Mouse (Mus musculus) brown adipose tissue, adult 24 weeks (tissue): Measurements from ENCODE around the gene Acsm2. TPM values are rescaled to one million over a fixed set of nuclear protein-coding genes. Genes with fewer than 3 reads are reported as not detected.
"Not testable (repeated sequence)": the region's sequence is repeated elsewhere in the genome, so short reads cannot be mapped to it uniquely, and the experiment has no call there.

ENCODE experiments used
- H3K27ac ChIP-seq: fragments of 200-500 bp; replicated peaks from 2 replicates; pipeline ENCODE4 v1.5.1; 2012; ENCODE audit warnings: low read depth, mild to moderate bottlenecking, low read length
- H3K4me1 ChIP-seq: fragments of 200-500 bp; 2 replicates; pipeline ENCODE4 v1.6.1; 2012; ENCODE audit warnings: low read length, mixed read lengths; ENCODE audit not compliant: control insufficient read depth, insufficient read depth, insufficient read length
- H3K4me3 ChIP-seq: fragments of 200-500 bp; 2 replicates; pipeline ENCODE4 v1.5.1; 2012; ENCODE audit warnings: low read depth, mild to moderate bottlenecking, low read length, moderate library complexity; ENCODE audit not compliant: insufficient read depth
- polyA plus RNA-seq: library from polyadenylated mRNA; stranded (reverse); fragments of >200 nt; gene quantifications from 2 replicates; pipeline ENCODE4 v1.2.4, GENCODE M21; 2012; ENCODE audit not compliant: missing spikeins, insufficient read depth, insufficient read length

Acsm2 gene
- polyA plus RNA-seq, 1 experiment, result not detected

GRCm38 (mm10) chr7:119534389-119534788, 19.8 kb upstream of the Acsm2 start:
- H3K4me3 ChIP-seq, result no peak overlapping the region
- H3K4me1 ChIP-seq, result no peaks in the 10 kb centered on the region
- H3K27ac ChIP-seq, result no peak overlapping the region

DNA sequence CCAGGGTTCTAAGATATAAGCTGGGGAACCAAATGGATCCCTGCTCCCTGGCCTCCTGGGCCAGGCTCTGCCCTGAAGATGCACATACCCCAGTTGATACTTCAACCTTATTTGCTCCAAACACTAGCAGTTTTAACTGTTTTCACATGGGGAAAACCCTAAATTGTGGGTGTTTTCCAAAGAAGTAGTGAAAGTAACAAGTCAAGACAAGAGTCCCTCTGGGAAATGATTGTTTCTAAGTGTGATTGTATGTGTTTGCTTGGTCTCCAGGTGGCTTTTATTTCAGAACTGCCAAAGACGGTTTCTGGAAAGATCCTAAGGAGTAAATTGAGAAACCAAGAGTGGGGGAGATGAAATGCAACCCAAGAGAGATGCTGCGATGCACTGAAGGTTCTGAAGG, 11.7 kb upstream of the Acsm2 start:
- H3K27ac ChIP-seq, result no peak overlapping the region
- no peak overlapping the region for H3K4me3 ChIP-seq
- H3K4me1 ChIP-seq, result no peaks in the 10 kb centered on the region

DNA sequence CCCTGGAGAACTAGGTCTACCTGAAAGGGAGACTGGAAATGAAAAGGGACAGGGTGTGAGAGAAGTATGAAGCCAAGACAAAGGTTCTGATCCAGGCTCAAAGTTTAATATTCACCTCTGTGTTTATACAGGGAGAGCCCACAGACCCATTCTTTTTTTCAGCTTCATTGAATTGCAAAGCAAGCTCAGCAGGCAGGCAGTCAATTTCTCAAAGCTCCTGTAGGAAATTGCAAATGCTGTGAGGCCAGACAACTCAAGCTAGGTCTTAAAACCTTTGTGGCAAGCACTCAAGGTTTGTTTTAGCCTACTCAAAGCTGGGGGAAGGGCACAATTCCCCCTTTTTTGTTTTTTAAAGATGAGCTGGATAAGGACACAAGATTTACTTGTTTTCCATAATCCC, 8.6 kb upstream of the Acsm2 start:
- Histone ChIP-seq H3K4me3 (no peak overlapping the region), H3K27ac (no peak overlapping the region), H3K4me1 (no peaks in the 10 kb centered on the region)

- Histone ChIP-seq H3K4me3 (no peak overlapping the region), H3K27ac (no peak overlapping the region), H3K4me1 (no peaks in the 10 kb centered on the region)
Measured at GRCm38 (mm10) chr7:119550471-119551222, 3.5 kb upstream of the Acsm2 start.

DNA sequence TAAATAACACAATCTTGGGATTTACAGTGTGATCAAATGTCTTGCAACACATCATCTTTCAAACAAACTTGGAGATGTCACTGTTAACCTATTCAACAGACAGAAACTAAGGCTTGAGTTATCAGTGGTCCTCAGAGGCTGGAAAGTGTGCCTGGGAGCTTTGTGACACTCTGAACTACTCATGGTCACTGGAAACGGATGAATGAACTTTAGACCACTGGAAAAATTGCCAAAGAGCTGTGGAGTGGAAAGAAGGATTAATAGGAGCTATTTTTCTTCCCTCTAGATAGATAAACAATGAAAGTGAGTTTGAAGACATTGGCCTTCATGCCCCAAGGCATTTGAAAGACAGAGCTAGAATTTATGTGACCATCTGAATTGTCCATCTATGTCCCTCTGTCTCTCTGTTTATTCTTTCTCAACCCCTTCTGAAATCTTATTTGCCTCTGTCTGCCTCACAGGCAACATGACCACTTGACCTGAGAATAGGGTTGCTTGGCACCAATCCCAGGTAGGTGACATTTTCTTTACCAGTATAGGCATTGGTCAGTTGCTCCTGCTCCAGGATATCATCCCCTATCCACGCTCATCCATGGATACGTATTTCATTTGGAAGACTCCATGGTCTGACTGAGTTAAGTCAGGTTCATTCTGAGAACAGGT, 5.8 kb downstream of the Acsm2 start:
- Histone ChIP-seq H3K4me3 (no peak overlapping the region), H3K27ac (no peak overlapping the region), H3K4me1 (no peaks in the 10 kb centered on the region)

DNA sequence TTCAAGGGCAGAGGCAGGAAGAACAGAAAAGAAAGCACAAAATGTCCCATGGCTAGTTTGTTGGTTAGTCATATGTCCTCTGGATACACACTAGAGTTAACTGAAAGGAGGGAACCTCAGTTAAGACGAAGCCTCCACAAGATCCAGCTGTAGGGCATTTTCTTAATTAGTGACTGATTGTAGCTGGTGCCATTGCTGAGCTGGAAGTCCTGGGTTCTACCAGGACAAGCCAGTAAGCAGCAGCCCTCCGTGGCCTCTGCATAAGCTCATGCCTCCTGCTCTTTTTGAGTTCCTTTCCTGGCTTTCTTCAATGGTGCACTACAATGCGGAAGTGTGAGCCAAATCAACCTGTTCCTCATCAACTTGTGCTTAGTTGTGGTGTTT, 6.3 kb downstream of the Acsm2 start:
- no peaks in the 10 kb centered on the region for H3K4me1 ChIP-seq
- H3K4me3 ChIP-seq, result no peak overlapping the region
- H3K27ac ChIP-seq, result no peak overlapping the region

GRCm38 (mm10) chr7:119561441-119561840, 7.3 kb downstream of the Acsm2 start:
- no peak overlapping the region for H3K27ac ChIP-seq
- no peaks in the 10 kb centered on the region for H3K4me1 ChIP-seq
- no peak overlapping the region for H3K4me3 ChIP-seq

- H3K4me3 ChIP-seq, H3K4me1 ChIP-seq, H3K27ac ChIP-seq: not testable (repeated sequence)
Measured at GRCm38 (mm10) chr7:119562476-119562875, 8.3 kb downstream of the Acsm2 start.

- H3K4me1 ChIP-seq, result no peaks in the 10 kb centered on the region
- no peak overlapping the region for H3K4me3 ChIP-seq
- H3K27ac ChIP-seq, result no peak overlapping the region
Measured at GRCm38 (mm10) chr7:119594530-119595107, 40.5 kb downstream of the Acsm2 start.

GRCm38 (mm10) chr7:119595306-119595705, 41.2 kb downstream of the Acsm2 start:
- no peak overlapping the region for H3K27ac ChIP-seq
- no peaks in the 10 kb centered on the region for H3K4me1 ChIP-seq

GRCm38 (mm10) chr7:119596536-119596935, 42.4 kb downstream of the Acsm2 start:
- Histone ChIP-seq H3K4me1 (no peaks in the 10 kb centered on the region), H3K4me3 (no peak overlapping the region), H3K27ac (no peak overlapping the region)

More at GRCm38 (mm10) chr7:119595306-119595705, 41.2 kb downstream of the Acsm2 start:
- no peak overlapping the region for H3K4me3 ChIP-seq

DNA sequence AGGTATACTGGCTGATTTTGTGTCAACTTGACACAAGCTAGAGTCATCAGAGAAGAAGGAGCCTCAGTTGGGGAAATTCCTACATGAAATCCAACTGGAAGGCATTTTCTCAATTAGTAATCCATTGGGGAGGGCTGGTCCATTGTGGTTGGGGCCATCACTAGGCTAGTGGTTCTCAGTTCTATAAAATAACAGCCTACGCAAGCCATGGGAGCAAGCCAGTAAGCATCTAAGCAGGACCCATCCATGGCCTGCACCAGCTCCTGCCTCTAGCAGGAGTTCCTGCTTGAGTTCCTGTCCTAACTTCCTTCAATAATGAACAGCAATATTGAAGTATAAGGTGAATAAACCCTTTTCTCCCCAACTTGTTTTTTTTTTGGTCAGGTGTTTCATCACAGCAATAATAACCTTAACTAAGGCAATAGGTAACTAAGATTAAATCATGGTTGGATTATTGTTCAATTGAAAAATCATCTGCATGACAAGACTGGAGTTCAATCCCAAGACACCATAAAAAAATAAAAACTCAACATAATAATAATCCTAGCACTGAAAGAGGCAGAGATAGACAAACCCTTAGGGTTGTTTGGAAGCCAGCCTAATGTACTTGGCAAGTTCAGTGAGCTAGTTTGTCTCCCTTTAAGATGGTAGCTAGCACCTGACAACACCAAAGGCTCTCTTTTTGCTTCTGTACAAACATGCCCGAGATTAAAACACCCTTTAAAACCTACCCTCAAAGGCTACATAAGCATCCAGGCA, 47.2 kb downstream of the Acsm2 start:
- Histone ChIP-seq H3K27ac (no peak overlapping the region), H3K4me3 (no peak overlapping the region)

DNA sequence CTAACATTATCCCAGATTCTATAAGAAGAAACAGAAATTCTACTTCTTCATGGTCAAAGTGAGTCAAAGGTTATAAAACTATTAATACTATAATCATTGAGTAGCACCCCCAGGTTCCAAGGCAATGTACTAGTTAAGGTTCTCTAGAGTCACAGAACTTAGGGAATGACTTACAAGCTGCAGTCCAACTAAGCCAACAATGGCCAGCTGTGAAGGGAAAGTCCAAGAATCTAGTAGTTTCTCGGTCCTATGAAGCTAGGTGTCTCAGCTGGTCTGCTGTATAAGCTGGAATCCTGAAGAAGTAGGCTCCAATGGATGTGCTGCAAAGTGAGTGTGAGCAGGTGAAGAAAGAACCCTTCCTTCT, 47.8 kb downstream of the Acsm2 start:
- Histone ChIP-seq H3K4me3 (no peak overlapping the region), H3K4me1 (no peaks in the 10 kb centered on the region), H3K27ac (no peak overlapping the region)

More for the DNA sequence above, 47.2 kb downstream of the Acsm2 start:
- H3K4me1 ChIP-seq, result no peaks in the 10 kb centered on the region

DNA sequence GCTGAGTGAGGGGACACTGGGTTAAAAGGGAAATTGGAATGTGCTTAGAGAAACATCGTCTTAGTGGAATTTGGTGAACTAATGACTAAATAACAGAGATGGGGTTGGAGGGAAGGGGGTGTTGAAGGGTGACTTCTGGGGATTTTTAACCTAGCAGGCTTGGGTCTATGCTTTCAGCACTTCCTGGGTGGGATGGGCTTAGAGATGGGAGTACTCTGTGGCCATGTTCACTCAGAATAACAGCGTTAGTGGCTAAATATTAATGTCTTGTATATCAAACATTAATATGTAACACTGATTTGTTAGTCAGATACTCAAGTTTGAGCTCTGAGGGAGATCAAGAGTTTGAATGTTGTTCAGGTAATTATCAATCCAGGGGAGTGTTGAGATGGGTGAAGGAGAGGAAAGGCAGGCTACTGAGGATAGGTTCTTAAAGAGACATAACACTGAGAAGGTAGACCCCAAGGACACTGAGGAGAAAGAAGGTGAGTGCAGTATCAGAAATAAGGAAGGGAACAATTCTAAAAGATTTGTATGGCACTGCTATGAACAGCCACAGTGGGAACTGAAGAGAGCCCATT, 50.9 kb downstream of the Acsm2 start:
- no peak overlapping the region for H3K27ac ChIP-seq

More for the DNA sequence above, 50.9 kb downstream of the Acsm2 start:
- H3K4me3 ChIP-seq, result no peak overlapping the region
- no peaks in the 10 kb centered on the region for H3K4me1 ChIP-seq
